Mouse (Mus musculus) embryonic facial prominence, embryonic 12.5 days (tissue): Measurements from ENCODE around the gene Prcp. TPM values are rescaled to one million over a fixed set of nuclear protein-coding genes. Genes with fewer than 3 reads are reported as not detected.

Experiments
- polyA plus RNA-seq: library from polyadenylated mRNA; unstranded; fragments of >200 nt; fragmentation: Nextera tagmentation; extraction: Ambion mirVana; gene quantifications from 2 replicates; pipeline ENCODE4 v1.2.1, GENCODE M21; 2016

Gene Prcp
- polyA plus RNA-seq, 1 experiment from 2014 or later, result 26.1 TPM

Other genes starting within 250 kb of the Prcp start
- gene Ankrd42, start 237.3 kb upstream of the Prcp start, polyA plus RNA-seq, result 9.9 and 11.7 TPM in 2 replicates
- gene Pcf11, start 204.5 kb upstream of the Prcp start, polyA plus RNA-seq, result 32.4 TPM in 2 replicates
- 21.8 and 22.0 TPM in 2 replicates for gene Rab30, start 132.9 kb upstream of the Prcp start, polyA plus RNA-seq
- 15.4 and 18.5 TPM in 2 replicates for gene Ddias, start 223 bp upstream of the Prcp start, polyA plus RNA-seq
- 11.6 and 12.5 TPM in 2 replicates for gene Fam181b, start 205.4 kb downstream of the Prcp start, polyA plus RNA-seq